Mouse (Mus musculus) stomach, embryonic 16.5 days (tissue): ENCODE measurements around the gene Pde4dip. TPM values are rescaled to one million over a fixed set of nuclear protein-coding genes. Genes with fewer than 3 reads are reported as not detected.

Experiments used
- ATAC-seq: fragments of 200-750 bp; cut with Nextera tagmentation; 2 replicates; pipeline ENCODE4 v1.8.0; 2017; ENCODE audit warnings: moderate number of reproducible peaks, moderate TSS enrichment; ENCODE audit not compliant: insufficient read depth, low FRiP score
- H3K27ac ChIP-seq: fragments of 300-500 bp; sonication (generic); 2 replicates; pipeline ENCODE4 v1.5.1; 2014; ENCODE audit warnings: low read length
- H3K27me3 ChIP-seq: fragments of 300-500 bp; sonication (generic); 2 replicates; pipeline ENCODE4 v1.6.1; 2014; ENCODE audit warnings: low read length, control low read depth, mixed read lengths; ENCODE audit not compliant: control insufficient read depth, insufficient read depth
- H3K36me3 ChIP-seq: fragments of 300-500 bp; sonication (generic); 2 replicates; pipeline ENCODE4 v1.6.1; 2014; ENCODE audit warnings: low read length; ENCODE audit not compliant: control insufficient read depth, insufficient read depth
- H3K4me1 ChIP-seq: fragments of 300-500 bp; sonication (generic); 2 replicates; pipeline ENCODE4 v1.6.1; 2014; ENCODE audit warnings: low read length, control low read depth, mixed read lengths; ENCODE audit not compliant: control insufficient read depth, insufficient read depth
- H3K4me2 ChIP-seq: fragments of 300-500 bp; sonication (generic); 2 replicates; pipeline ENCODE4 v1.6.1; 2014; ENCODE audit warnings: low read depth, low read length, mixed read lengths
- H3K4me3 ChIP-seq: fragments of 300-500 bp; sonication (generic); replicated peaks from 2 replicates; pipeline ENCODE4 v1.5.1; 2014; ENCODE audit warnings: mild to moderate bottlenecking, low read length
- H3K9ac ChIP-seq: fragments of 300-500 bp; sonication (generic); 2 replicates; pipeline ENCODE4 v1.6.1; 2014; ENCODE audit warnings: low read length
- H3K9me3 ChIP-seq: fragments of 300-500 bp; sonication (generic); replicated peaks from 2 replicates; pipeline ENCODE4 v1.6.1; 2016; ENCODE audit warnings: low read length, control low read depth; ENCODE audit not compliant: control insufficient read depth
- WGBS: fragments of 180-500 bp; shearing (Covaris S2); extraction: QIAGEN DNeasy Blood & Tissue Kit; methylation state at CpG from one replicate; pipeline ENCODE4 v1.1.7; 2014; 5-methylcytosine and 5-hydroxymethylcytosine counted together
- polyA plus RNA-seq: library from polyadenylated mRNA; unstranded; fragments of >200 nt; fragmentation: Nextera tagmentation; extraction: Ambion mirVana; gene quantifications from 2 replicates; pipeline ENCODE4 v1.2.1, GENCODE M21; 2015

Pde4dip gene
- polyA plus RNA-seq, 1 experiment from 2014 or later, result 31.3 TPM

GRCm38 (mm10) chr3:97706561-97706960 lies 181.9 kb downstream of the Pde4dip start:
- Histone ChIP-seq H3K27ac (no peak overlapping the region), H3K9ac (no peak overlapping the region), H3K27me3 (no peaks in the 10 kb centered on the region), H3K4me2 (no peak overlapping the region), H3K4me1 (no peaks in the 10 kb centered on the region), H3K36me3 (no peaks in the 10 kb centered on the region), H3K9me3 (no peaks in the 10 kb centered on the region), H3K4me3 (no peak overlapping the region)
- ATAC-seq, result no peak
- 81% methylated on average over 4 of the region's 4 CpGs for WGBS

- no peak overlapping the region for H3K27ac ChIP-seq
- ATAC-seq, result no peak
- H3K36me3 ChIP-seq, result no peaks in the 10 kb centered on the region
- H3K27me3 ChIP-seq, result no peaks in the 10 kb centered on the region
- no peaks in the 10 kb centered on the region for H3K4me1 ChIP-seq
- H3K9ac ChIP-seq, result no peak overlapping the region
- no peaks in the 10 kb centered on the region for H3K9me3 ChIP-seq
- WGBS, result 82% methylated on average over 3 of the region's 3 CpGs
- no peak overlapping the region for H3K4me3 ChIP-seq
- no peak overlapping the region for H3K4me2 ChIP-seq
Measured at GRCm38 (mm10) chr3:97705508-97705907, 183.0 kb downstream of the Pde4dip start.

- H3K27ac ChIP-seq, result no peak overlapping the region
- no peak for ATAC-seq
Measured at GRCm38 (mm10) chr3:97702448-97703080, 185.9 kb downstream of the Pde4dip start.

GRCm38 (mm10) chr3:97701198-97701597 lies 187.3 kb downstream of the Pde4dip start:
- no peak overlapping the region for H3K4me3 ChIP-seq
- no peaks in the 10 kb centered on the region for H3K36me3 ChIP-seq
- H3K4me1 ChIP-seq, result no peaks in the 10 kb centered on the region
- H3K27me3 ChIP-seq, result no peaks in the 10 kb centered on the region
- H3K9me3 ChIP-seq, result no peaks in the 10 kb centered on the region
- ATAC-seq, result no peak
- H3K9ac ChIP-seq, result no peak overlapping the region
- H3K4me2 ChIP-seq, result no peak overlapping the region
- no peak overlapping the region for H3K27ac ChIP-seq
- 44% methylated on average over 3 of the region's 3 CpGs for WGBS

More at GRCm38 (mm10) chr3:97702448-97703080, 185.9 kb downstream of the Pde4dip start:
- Histone ChIP-seq H3K9me3 (no peaks in the 10 kb centered on the region), H3K36me3 (no peaks in the 10 kb centered on the region), H3K4me2 (no peak overlapping the region), H3K4me1 (no peaks in the 10 kb centered on the region), H3K4me3 (no peak overlapping the region), H3K9ac (no peak overlapping the region), H3K27me3 (no peaks in the 10 kb centered on the region)
- 88% methylated on average over 11 of the region's 11 CpGs for WGBS

GRCm38 (mm10) chr3:97699061-97699460 lies 189.4 kb downstream of the Pde4dip start:
- 81% methylated on average over 3 of the region's 3 CpGs for WGBS
- no peak overlapping the region for H3K4me2 ChIP-seq

GRCm38 (mm10) chr3:97697291-97697690 lies 191.2 kb downstream of the Pde4dip start:
- no peak overlapping the region for H3K4me3 ChIP-seq
- ATAC-seq, result no peak
- H3K36me3 ChIP-seq, result no peaks in the 10 kb centered on the region
- 55% methylated on average over 9 of the region's 9 CpGs for WGBS
- H3K27ac ChIP-seq, result no peak overlapping the region
- no peak overlapping the region for H3K4me2 ChIP-seq
- H3K27me3 ChIP-seq, result no peaks in the 10 kb centered on the region
- H3K9ac ChIP-seq, result no peak overlapping the region
- H3K9me3 ChIP-seq, result no peaks in the 10 kb centered on the region
- no peaks in the 10 kb centered on the region for H3K4me1 ChIP-seq

More at GRCm38 (mm10) chr3:97699061-97699460, 189.4 kb downstream of the Pde4dip start:
- Histone ChIP-seq H3K9ac (no peak overlapping the region), H3K4me1 (no peaks in the 10 kb centered on the region), H3K27ac (no peak overlapping the region), H3K4me3 (no peak overlapping the region), H3K27me3 (no peaks in the 10 kb centered on the region), H3K9me3 (no peaks in the 10 kb centered on the region), H3K36me3 (no peaks in the 10 kb centered on the region)
- no peak for ATAC-seq

GRCm38 (mm10) chr3:97696866-97697265 lies 191.6 kb downstream of the Pde4dip start:
- H3K9ac ChIP-seq, result no peak overlapping the region
- H3K4me1 ChIP-seq, result no peaks in the 10 kb centered on the region
- H3K4me2 ChIP-seq, result no peak overlapping the region
- H3K27me3 ChIP-seq, result no peaks in the 10 kb centered on the region
- WGBS, result 81% methylated on average over 9 of the region's 9 CpGs
- no peaks in the 10 kb centered on the region for H3K9me3 ChIP-seq
- H3K36me3 ChIP-seq, result no peaks in the 10 kb centered on the region
- no peak overlapping the region for H3K4me3 ChIP-seq
- no peak for ATAC-seq
- H3K27ac ChIP-seq, result no peak overlapping the region

- H3K9me3 ChIP-seq, result no peaks in the 10 kb centered on the region
- no peaks in the 10 kb centered on the region for H3K4me1 ChIP-seq
- H3K4me3 ChIP-seq, result no peak overlapping the region
- whole genome bisulfite sequencing, result 68% methylated on average over 6 of the region's 6 CpGs
- H3K9ac ChIP-seq, result no peak overlapping the region
- no peak overlapping the region for H3K4me2 ChIP-seq
- no peak for ATAC-seq
- no peaks in the 10 kb centered on the region for H3K36me3 ChIP-seq
- H3K27ac ChIP-seq, result no peak overlapping the region
- no peaks in the 10 kb centered on the region for H3K27me3 ChIP-seq
Measured at GRCm38 (mm10) chr3:97693806-97694205, 194.7 kb downstream of the Pde4dip start.

GRCm38 (mm10) chr3:97691443-97692017 lies 197.0 kb downstream of the Pde4dip start:
- 76% methylated on average over 12 of the region's 12 CpGs for WGBS
- no peak overlapping the region for H3K4me3 ChIP-seq
- H3K4me1 ChIP-seq, result no peaks in the 10 kb centered on the region
- H3K4me2 ChIP-seq, result no peak overlapping the region
- no peak for ATAC-seq
- H3K9ac ChIP-seq, result no peak overlapping the region
- no peaks in the 10 kb centered on the region for H3K9me3 ChIP-seq
- no peaks in the 10 kb centered on the region for H3K36me3 ChIP-seq
- no peaks in the 10 kb centered on the region for H3K27me3 ChIP-seq
- H3K27ac ChIP-seq, result no peak overlapping the region
